Mouse (Mus musculus): ENCODE measurements around the gene Gm49318.

The Gm49318 gene

GRCm38 (mm10) chr9:22069881-22070553 is 1.0 kb downstream of the Gm49318 start:
- DNase-seq (ENCODE audit: low spot score in 2 of 2): no peak

- DNase-seq (ENCODE audit: low spot score in 2 of 2): no peak
Measured at GRCm38 (mm10) chr9:22067195-22067594, 3.9 kb downstream of the Gm49318 start.

GRCm38 (mm10) chr9:22066433-22066832 is 4.6 kb downstream of the Gm49318 start:
- peak; percentile 35 to 63 for DNase-seq (ENCODE audit: low spot score in 2 of 2)

- DNase-seq (ENCODE audit: low spot score in 2 of 2): no peak
Measured at GRCm38 (mm10) chr9:22065642-22066041, 5.4 kb downstream of the Gm49318 start.

- no peak for DNase-seq (ENCODE audit: low spot score in 2 of 2)
Measured at GRCm38 (mm10) chr9:22064341-22064740, 6.7 kb downstream of the Gm49318 start.

- DNase-seq (ENCODE audit: low spot score in 2 of 2): no peak
Measured at GRCm38 (mm10) chr9:22061339-22061738, 9.7 kb downstream of the Gm49318 start.

- no peak for DNase-seq (ENCODE audit: low spot score in 2 of 2)
Measured at GRCm38 (mm10) chr9:22058011-22058424, 13.0 kb downstream of the Gm49318 start.

GRCm38 (mm10) chr9:22057031-22057517 is 14.0 kb downstream of the Gm49318 start:
- no peak for DNase-seq (ENCODE audit: low spot score in 2 of 2)

GRCm38 (mm10) chr9:22056303-22056910 is 14.7 kb downstream of the Gm49318 start:
- DNase-seq (ENCODE audit: low spot score in 2 of 2): no peak

- no peak for DNase-seq (ENCODE audit: low spot score in 2 of 2)
Measured at GRCm38 (mm10) chr9:22055713-22056112, 15.3 kb downstream of the Gm49318 start.

- peak; percentile 62 to 77 for DNase-seq (ENCODE audit: low spot score in 2 of 2)
Measured at GRCm38 (mm10) chr9:22054411-22055076, 16.5 kb downstream of the Gm49318 start.

GRCm38 (mm10) chr9:22053657-22054056 is 17.4 kb downstream of the Gm49318 start:
- no peak for DNase-seq (ENCODE audit: low spot score in 2 of 2)

- DNase-seq (ENCODE audit: low spot score in 2 of 2): peak; percentile 35 to 47
Measured at GRCm38 (mm10) chr9:22051958-22052254, 19.2 kb downstream of the Gm49318 start, which contains the start of gene Elavl3. Gene Elavl3, minus strand, starts transcription at chr9:22052023.

- no peak for DNase-seq (ENCODE audit: low spot score in 2 of 2)
Measured at GRCm38 (mm10) chr9:22051161-22051957, 19.7 kb downstream of the Gm49318 start.

- peak in 1 of 2 experiments; percentile 22 for DNase-seq (ENCODE audit: low spot score in 2 of 2)
Measured at GRCm38 (mm10) chr9:22050351-22050889, 20.6 kb downstream of the Gm49318 start.

GRCm38 (mm10) chr9:22049721-22050270 is 21.3 kb downstream of the Gm49318 start:
- no peak for DNase-seq (ENCODE audit: low spot score in 2 of 2)

GRCm38 (mm10) chr9:22049315-22049714 is 21.7 kb downstream of the Gm49318 start:
- DNase-seq (ENCODE audit: low spot score in 2 of 2): no peak

- no peak for DNase-seq (ENCODE audit: low spot score in 2 of 2)
Measured at GRCm38 (mm10) chr9:22047329-22047728, 23.7 kb downstream of the Gm49318 start.

GRCm38 (mm10) chr9:22041832-22042231 is 29.2 kb downstream of the Gm49318 start:
- no peak for DNase-seq (ENCODE audit: low spot score in 2 of 2)

- no peak for DNase-seq (ENCODE audit: low spot score in 2 of 2)
Measured at GRCm38 (mm10) chr9:22037826-22038225, 33.2 kb downstream of the Gm49318 start.

GRCm38 (mm10) chr9:22035300-22036044 is 35.6 kb downstream of the Gm49318 start:
- no peak for DNase-seq (ENCODE audit: low spot score in 2 of 2)

Measured in thymus, postnatal 10 days (tissue).